Mouse (Mus musculus) intestine, postnatal 0 days (tissue): ENCODE measurements around the gene Bcam. TPM values are rescaled to one million over a fixed set of nuclear protein-coding genes. Genes with fewer than 3 reads are reported as not detected.
A peak's percentile ranks its signal among the peaks of the same experiment; 100 is the strongest.

Experiments used
- ATAC-seq: fragments of 200-750 bp; cut with Nextera tagmentation; 2 replicates; pipeline ENCODE4 v1.8.0; 2017; ENCODE audit warnings: mild to moderate bottlenecking, moderate TSS enrichment, moderate library complexity
- H3K27ac ChIP-seq: fragments of 300-500 bp; sonication (generic); 2 replicates; pipeline ENCODE4 v1.5.1; 2014; ENCODE audit warnings: mild to moderate bottlenecking, low read depth, low read length, moderate library complexity
- H3K27me3 ChIP-seq: fragments of 300-500 bp; sonication (generic); replicated peaks from 2 replicates; pipeline ENCODE4 v1.6.1; 2014; ENCODE audit warnings: low read length, mixed read lengths; ENCODE audit not compliant: control insufficient read depth, insufficient read depth
- H3K36me3 ChIP-seq: fragments of 300-500 bp; sonication (generic); 2 replicates; pipeline ENCODE4 v1.6.1; 2014; ENCODE audit warnings: mild to moderate bottlenecking, moderate library complexity; ENCODE audit not compliant: control insufficient read depth, insufficient read depth
- H3K4me1 ChIP-seq: fragments of 300-500 bp; sonication (generic); replicated peaks from 2 replicates; pipeline ENCODE4 v1.6.1; 2014; ENCODE audit warnings: antibody characterized with exemption, low read length, mixed read lengths; ENCODE audit not compliant: control insufficient read depth, insufficient read depth
- H3K4me2 ChIP-seq: fragments of 300-500 bp; sonication (generic); replicated peaks from 2 replicates; pipeline ENCODE4 v1.6.1; 2014; ENCODE audit warnings: low read depth, mild to moderate bottlenecking, moderate library complexity
- H3K4me3 ChIP-seq: fragments of 300-500 bp; sonication (generic); 2 replicates; pipeline ENCODE4 v1.5.1; 2014; ENCODE audit warnings: low read depth, low read length
- H3K9ac ChIP-seq: fragments of 300-500 bp; sonication (generic); 2 replicates; pipeline ENCODE4 v1.6.1; 2014; ENCODE audit warnings: mild to moderate bottlenecking, low read depth, low read length
- H3K9me3 ChIP-seq: fragments of 300-500 bp; sonication (generic); 2 replicates; pipeline ENCODE4 v1.6.1; 2016; ENCODE audit warnings: mixed run types; ENCODE audit not compliant: control insufficient read depth
- CTCF ChIP-seq: sonication (generic); IDR thresholded peaks from 2 replicates; pipeline ENCODE4 v1.5.1; 2016; ENCODE audit warnings: low read depth, mild to moderate bottlenecking, control low read depth, antibody characterized with exemption, moderate library complexity
- WGBS: fragments of 180-500 bp; shearing (Covaris S2); extraction: QIAGEN DNeasy Blood & Tissue Kit; methylation state at CpG from one replicate; pipeline ENCODE4 v1.1.7; 2014; 5-methylcytosine and 5-hydroxymethylcytosine counted together
- polyA plus RNA-seq: library from polyadenylated mRNA; unstranded; fragments of >200 nt; fragmentation: Nextera tagmentation; extraction: Ambion mirVana; gene quantifications from 2 replicates; pipeline ENCODE4 v1.2.1, GENCODE M21; 2015

Gene Bcam
- 36.2 and 38.0 TPM in 2 replicates for polyA plus RNA-seq

DNA sequence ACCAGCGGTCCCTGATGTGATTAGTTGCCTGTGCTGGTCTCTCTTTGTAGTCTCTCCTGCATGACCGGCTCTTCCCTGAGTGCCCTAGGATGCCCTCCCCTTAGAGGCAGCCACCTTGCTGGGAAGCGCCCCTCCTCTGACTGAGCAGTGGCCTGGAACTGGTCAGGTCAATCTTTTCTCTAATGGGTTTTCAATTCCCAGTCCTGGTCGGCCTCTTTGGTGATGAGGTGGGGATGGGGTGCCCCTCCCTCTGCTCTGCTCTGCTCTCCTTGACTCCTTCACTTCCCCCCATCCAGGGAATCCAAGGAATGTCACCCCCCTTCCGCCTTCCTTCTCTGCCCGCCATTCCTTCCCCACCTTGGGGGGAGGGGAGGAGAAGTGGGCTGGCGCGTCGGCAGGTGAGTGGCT lies at the start of gene Bcam:
Bcam (minus strand) TSS at position 33 of the 408 bp plus-strand sequence.
- H3K4me1 ChIP-seq, result no peaks in the 10 kb centered on the region
- H3K9me3 ChIP-seq, result no peaks in the 10 kb centered on the region
- no peaks in the 10 kb centered on the region for H3K36me3 ChIP-seq
- H3K9ac ChIP-seq, result peak within 1 kb of the TSS; percentile 51
- ATAC-seq, result no peak; the same call in 1 of the 2 replicates
- TF ChIP-seq CTCF, result no peak
- H3K4me2 ChIP-seq, result peak within 1 kb of the TSS; percentile 84
- 4% methylated on average over 9 of the region's 9 CpGs for WGBS
- H3K4me3 ChIP-seq, result peak within 1 kb of the TSS; percentile 46
- no peak within 1 kb of the TSS for H3K27ac ChIP-seq
- H3K27me3 ChIP-seq, result no peaks in the 10 kb centered on the region

DNA sequence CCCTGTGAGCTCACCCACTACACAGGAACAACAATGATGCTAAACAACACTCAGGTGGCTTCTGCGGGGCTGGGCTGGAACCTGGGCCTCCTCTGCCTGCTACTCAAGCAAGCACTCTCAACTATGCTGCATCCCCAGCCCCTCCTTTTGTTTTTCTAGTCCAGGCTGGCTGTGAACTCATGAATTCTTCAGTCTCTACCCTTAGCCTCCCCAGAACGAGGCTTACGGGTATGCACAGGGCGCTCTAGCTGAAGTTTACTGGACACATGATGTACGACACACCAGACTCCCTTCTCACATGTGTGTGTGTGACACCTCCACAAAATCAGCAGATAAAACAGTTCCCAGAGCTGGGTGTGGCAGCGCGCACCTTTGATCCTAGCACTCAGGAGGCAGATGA lies 48.1 kb upstream of the Bcam start:
- H3K4me1 ChIP-seq, result peaks cover 10% of the 10 kb centered on the region; the same call in 1 of the 2 replicates
- H3K9ac ChIP-seq, result no peak overlapping the region
- H3K36me3 ChIP-seq, result peaks cover 13% of the 10 kb centered on the region; the same call in 1 of the 2 replicates
- 55% methylated on average over 7 of the region's 7 CpGs for WGBS
- H3K27me3 ChIP-seq, result no peaks in the 10 kb centered on the region
- H3K9me3 ChIP-seq, result no peaks in the 10 kb centered on the region
- 0 out of 2 replicates have a peak overlapping the region, but pooled peaks have one; percentile 83 for H3K27ac ChIP-seq
- no peak for ATAC-seq
- no peak overlapping the region for H3K4me3 ChIP-seq
- TF ChIP-seq CTCF, result no peak
- H3K4me2 ChIP-seq, result peak overlapping the region; percentile 21; the same call in 1 of the 2 replicates

DNA sequence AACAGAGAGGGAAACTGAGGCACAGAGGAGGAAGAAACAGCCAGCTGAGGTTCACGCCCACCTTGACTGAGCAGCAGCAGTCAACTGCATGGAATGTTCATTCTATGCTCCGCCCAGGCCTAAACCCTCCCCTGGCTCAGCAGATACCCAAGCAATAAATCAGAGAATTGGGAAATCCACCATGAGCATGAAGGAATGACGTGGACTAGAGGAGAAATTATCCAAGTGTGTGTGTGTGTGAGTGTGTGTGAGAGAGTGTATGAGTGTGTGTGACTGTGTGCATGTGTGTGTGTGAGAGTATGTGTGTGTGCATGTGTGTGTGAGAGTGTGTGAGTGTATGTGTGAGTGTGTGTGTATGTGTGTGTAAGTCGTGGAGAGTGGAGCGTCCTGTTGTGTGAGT lies 47.6 kb upstream of the Bcam start:
- no peak overlapping the region for H3K9ac ChIP-seq
- no peak overlapping the region for H3K4me3 ChIP-seq
- H3K27me3 ChIP-seq, result no peaks in the 10 kb centered on the region
- peaks cover 13% of the 10 kb centered on the region; the same call in 1 of the 2 replicates for H3K36me3 ChIP-seq
- H3K4me1 ChIP-seq, result peaks cover 6% of the 10 kb centered on the region; the same call in 1 of the 2 replicates
- H3K27ac ChIP-seq, result peak overlapping the region; percentile 83; the same call in 1 of the 2 replicates
- WGBS, result 51% methylated on average over 5 of the region's 5 CpGs
- peak; percentile 44 for ATAC-seq
- peak overlapping the region; percentile 21; the same call in 1 of the 2 replicates for H3K4me2 ChIP-seq
- no peak for TF ChIP-seq CTCF
- H3K9me3 ChIP-seq, result no peaks in the 10 kb centered on the region

DNA sequence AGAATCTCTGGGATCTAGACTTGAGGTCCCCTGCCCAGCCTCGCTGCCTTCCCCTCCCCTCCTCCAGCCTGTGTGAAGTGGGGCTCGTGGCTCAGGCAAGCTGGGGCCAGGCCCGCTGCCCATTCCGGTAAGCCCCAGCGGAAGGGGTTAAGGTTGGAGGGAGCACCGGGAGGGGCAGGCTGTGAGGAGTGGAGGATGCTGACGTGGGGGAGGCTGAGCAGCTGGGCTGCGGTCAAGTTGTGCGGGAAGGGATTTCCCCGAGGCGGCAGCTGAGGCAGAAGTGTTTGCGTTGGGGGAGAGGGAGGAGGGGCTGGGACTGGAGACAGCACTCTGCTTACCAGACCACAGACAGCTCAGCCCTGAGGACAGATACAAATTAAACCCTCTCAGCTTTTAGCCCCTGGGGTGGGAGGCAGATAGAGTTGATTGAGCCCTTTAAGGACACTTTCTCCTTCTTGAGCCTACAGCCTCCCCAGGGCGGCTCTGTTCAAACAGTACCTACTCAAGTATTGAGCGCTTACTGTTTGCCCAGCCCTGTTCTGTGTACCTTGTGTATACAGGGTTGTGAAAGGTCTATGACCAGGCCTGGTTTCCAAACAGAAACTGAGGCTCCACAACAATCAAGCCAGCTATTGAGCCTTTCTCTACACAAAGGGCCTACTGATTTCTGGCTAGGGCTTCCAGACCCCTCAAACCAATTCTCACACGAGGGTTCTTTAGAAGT lies 46.7 kb upstream of the Bcam start:
- peak; percentile 23; the same call in 1 of the 2 replicates for ATAC-seq
- H3K9me3 ChIP-seq, result no peaks in the 10 kb centered on the region
- peak overlapping the region; percentile 83 for H3K27ac ChIP-seq
- WGBS, result 24% methylated on average over 15 of the region's 15 CpGs
- H3K36me3 ChIP-seq, result peaks cover 13% of the 10 kb centered on the region; the same call in 1 of the 2 replicates
- peak overlapping the region; percentile 56 for H3K4me2 ChIP-seq
- peaks cover 3% of the 10 kb centered on the region; the same call in 1 of the 2 replicates for H3K4me1 ChIP-seq
- peak overlapping the region; percentile 33; the same call in 1 of the 2 replicates for H3K4me3 ChIP-seq
- H3K27me3 ChIP-seq, result no peaks in the 10 kb centered on the region
- peak overlapping the region; percentile 4 for H3K9ac ChIP-seq
- TF ChIP-seq CTCF, result no peak

DNA sequence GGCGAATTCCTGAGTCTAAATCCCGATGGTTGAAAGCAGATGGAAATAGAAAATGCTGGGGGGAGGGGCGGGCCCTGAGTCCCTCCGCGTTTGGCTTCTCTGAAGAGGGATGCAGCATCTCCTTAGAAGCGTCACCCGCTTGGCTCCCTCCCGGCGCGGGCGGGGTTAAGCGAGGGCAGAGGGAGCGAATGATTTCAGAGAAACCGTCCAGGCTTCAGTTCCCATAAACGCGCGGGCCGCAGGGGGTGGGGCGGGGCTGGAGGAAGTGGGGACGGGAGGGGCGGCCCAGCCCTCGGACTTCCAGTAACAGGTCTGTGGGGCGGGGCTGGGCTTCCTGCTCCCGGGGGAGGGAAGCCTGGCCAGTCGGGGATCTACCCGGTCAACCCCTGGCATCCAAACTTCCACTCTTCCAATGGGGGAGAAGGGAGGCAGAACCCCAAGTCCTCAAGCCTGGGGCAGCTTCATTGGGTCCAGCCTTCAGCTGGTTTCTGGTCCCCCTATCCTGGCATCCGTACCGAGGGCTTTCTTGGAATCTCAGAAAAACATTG lies 45.5 kb upstream of the Bcam start:
- peak; percentile 54 for ATAC-seq
- Histone ChIP-seq H3K4me3 (peak overlapping the region; percentile 33), H3K4me2 (peak overlapping the region; percentile 56), H3K27ac (peak overlapping the region; percentile 83), H3K27me3 (no peaks in the 10 kb centered on the region), H3K9me3 (no peaks in the 10 kb centered on the region), H3K36me3 (peaks cover 21% of the 10 kb centered on the region; the same call in 1 of the 2 replicates), H3K9ac (peak overlapping the region; percentile 23), H3K4me1 (peaks cover 3% of the 10 kb centered on the region; the same call in 1 of the 2 replicates)
- WGBS, result 1% methylated on average over 28 of the region's 28 CpGs
- TF ChIP-seq CTCF, result no peak
